Mouse (Mus musculus) NIH3T3 (cell line): ENCODE measurements around the gene Sez6.

Experiments
- DNase-seq: peaks from one replicate; pipeline ENCODE4 v3.0.0-alpha.2; 2012; ENCODE audit warnings: low read depth

Sez6 gene

DNA sequence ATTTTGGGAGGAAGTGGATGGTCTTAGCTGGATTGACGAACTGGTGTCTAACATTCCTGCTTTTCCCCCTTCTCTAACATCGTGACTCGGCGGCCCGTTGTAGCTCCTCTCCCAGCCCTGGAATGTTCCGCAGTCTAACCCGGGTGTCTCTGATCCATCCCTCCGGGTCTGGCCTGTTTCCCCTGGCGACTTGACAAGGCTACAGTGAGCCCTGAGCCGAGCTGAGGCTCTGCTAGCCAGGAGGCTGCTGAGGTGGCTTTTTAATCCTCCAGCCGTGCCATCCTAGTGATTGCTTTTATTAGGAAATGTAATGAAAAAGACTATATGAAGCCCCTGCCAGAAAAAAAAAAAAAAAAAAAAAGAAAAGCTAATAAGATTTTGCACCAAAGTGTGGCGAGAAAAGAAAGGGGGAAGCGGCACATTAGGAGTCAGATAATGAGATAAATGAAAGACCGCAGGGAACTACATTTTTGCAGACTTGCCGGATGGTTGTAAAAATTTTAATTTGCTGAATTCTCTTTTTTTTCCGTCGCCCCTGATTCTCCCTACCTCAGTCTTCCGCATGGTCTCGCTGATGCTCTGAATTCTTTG lies 24.4 kb upstream of the Sez6 start:
- peak; percentile 28 for DNase-seq

DNA sequence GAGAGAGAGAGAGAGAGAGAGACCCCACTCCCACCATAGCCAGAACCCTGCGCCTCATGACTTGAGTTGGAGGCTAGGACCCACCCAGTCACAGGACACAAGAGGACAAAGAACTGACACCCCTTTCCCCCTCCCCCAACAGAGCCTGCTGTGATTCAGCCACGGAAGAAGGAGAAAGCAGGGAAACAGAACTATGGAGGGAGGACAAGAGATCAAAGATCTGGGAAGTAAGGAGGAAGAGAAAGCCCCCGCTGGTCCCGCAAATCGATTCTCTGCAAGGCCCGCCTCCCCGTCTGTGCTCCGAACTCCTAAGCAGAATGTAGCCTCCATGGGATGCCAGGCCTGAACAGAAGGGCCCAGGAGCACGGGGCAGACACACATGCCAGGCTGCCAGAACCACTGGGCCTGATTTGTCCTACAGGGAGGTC lies 23.8 kb upstream of the Sez6 start:
- no peak for DNase-seq

DNA sequence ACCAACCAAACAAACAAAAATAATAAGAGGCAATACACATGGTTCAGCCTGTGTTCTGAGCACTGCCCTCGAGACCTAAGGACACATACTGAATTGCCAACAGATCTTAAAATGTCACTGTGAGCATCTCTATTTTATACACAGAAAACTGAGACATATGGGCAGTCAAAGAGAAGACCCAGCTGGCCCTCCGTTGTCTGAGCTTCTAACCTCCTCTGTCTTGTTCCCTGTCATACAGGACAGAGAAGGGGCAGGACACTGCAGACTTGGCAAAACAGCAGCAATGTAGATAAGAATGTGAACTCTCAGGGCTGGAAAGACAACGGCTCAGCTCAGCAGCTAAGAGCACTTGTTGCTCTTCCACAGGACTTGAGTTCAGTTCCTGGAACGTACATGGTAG lies 22.1 kb upstream of the Sez6 start:
- DNase-seq, result no peak

DNA sequence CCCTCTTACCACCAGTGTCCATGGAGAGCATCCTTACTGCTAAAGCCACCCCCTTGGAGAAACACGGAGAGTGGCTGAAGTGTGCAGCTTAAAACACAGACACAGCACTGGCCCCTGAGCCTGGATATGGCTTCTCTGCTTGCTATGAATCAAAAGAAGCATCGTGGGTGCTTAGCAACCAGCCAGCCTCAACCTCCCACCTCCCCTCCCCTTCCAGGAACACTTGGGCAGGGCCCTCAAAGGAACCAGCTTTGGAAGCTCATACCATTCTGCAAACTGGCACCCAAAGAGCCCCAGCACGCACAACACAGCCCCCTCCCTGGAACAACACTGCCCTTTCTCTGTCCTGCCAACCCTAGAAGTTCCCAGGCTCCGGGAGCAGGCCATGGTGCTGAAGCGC lies 21.2 kb upstream of the Sez6 start:
- peak; percentile 26 for DNase-seq

DNA sequence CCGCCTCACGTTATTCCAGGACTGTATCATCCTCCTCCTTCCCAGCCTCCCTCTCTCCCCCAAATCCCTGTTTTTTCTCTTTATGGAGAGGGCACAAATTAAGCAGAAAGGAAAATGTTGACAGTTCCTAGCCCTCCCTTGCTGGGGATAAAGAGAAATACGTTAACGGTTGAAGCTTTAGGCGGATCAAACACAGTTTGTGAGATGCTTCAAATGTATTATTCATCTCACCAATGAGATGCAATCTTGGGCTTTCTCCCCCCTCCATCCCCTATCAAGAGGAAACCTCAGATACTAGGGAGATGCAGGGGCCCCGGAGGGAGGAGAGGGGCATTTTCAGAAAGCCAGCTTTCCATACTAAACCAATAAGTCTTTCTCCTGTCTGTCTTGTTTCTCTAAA lies 20.8 kb upstream of the Sez6 start:
- DNase-seq, result no peak

DNA sequence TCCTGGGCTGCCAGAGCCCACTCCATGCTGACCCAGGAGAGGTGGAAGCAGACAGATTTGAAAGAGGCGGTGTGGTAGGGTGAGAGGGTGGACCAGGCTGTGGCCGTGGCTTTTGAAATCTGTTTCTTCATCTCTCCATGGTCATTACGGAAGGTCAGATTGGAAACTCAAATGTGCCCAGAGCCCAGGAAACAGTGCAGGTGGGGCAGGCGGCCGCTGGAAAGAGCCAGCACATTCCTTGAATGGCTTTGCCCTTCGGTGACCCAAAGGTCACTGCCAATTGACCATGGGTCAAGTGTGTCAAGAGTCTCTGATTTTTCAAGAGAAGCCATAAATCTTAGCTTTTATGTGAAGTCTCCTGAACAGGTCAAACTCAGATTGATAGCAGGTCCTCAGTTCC lies 17.1 kb upstream of the Sez6 start:
- DNase-seq, result no peak

DNA sequence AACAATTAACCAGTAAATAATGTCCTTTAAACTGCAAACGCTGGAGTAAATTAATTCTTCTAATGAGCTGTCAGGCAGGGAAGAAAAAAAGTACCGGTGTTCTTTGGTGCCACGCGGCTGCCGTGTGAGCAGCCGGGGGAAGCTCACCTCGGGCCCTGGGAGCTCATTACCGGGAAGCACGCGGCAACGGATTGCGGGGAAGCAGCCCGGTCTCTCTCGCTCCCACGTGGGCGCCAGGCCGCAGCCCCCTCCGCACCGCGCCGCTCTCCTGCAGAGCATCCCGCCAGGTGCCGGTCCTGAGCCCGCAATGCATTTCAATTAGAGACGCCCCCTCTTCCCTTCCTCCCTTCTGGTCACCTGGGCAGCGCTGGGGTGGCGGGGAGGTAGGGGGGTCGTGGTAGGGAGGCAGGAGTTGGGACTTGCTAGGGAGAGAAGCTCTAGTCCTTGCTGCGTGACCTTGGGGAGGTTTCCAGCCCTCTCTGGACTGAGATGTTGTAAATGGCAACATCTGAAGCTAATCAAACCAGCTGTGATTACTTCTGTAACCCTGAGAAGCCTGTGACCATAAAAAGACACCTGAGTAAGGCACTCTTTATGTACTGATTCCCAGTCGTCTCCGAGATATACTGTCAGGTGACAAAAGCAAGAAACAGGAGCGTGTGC lies 15.9 kb upstream of the Sez6 start:
- no peak for DNase-seq

DNA sequence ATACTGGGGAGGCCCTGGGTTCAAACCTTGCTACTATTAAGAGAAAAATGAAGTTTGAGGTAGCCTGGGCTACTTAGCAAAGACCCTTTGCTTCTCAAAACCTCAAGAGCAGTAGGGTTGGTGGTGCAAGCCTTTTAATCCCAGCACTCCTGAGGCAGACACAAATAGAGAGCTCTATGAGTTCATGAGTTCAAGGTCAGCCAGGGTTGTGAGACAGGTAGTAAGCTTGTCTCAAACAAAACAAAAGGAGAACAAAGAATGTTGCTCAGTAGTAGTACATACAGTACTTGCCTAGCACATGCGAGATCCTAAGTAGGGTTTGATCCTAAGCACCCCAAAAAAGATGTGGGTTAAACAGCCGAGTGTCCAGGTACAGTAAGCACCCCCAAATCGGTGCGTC lies 13.9 kb upstream of the Sez6 start:
- DNase-seq, result no peak

DNA sequence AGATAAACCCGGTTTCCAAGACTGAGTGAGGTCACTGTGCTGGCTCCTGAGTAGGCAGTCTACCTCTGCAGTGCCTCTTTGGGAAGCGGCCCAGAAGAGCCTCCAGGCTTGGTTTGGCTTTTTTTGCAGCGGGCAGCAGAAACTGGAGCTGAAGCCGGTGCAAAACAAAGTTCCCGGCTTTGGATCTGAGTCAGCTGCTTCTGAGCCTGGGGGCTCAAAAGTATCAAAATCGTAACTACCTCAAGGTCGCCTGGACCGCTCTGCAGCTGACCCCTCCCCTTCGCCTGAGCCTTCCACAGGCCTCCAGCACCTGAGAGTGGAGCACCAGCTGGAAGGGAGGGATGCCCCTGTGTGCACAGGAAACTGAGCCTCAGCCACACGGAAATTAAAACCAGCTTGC lies 13.4 kb upstream of the Sez6 start:
- DNase-seq, result peak; percentile 41

DNA sequence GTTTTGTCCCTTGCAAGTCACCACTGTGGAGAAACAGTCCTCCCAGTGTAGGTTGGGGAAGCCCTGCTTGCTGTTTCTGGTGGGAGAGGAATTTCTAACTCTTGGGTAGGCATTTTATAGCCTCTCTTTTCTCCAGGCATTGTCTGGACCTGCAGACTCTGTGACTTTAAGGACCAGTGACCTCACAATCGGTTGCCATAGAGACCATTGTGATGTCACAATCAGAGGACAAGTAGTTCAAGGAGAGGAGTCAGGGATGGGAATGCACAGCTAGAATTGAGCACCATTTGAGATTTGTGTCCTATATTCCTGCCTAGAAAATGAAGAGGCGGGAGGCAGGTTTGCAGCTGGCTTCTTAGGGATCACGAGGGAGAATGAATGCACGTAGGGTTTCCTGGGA lies 7.3 kb upstream of the Sez6 start:
- DNase-seq, result peak; percentile 5

DNA sequence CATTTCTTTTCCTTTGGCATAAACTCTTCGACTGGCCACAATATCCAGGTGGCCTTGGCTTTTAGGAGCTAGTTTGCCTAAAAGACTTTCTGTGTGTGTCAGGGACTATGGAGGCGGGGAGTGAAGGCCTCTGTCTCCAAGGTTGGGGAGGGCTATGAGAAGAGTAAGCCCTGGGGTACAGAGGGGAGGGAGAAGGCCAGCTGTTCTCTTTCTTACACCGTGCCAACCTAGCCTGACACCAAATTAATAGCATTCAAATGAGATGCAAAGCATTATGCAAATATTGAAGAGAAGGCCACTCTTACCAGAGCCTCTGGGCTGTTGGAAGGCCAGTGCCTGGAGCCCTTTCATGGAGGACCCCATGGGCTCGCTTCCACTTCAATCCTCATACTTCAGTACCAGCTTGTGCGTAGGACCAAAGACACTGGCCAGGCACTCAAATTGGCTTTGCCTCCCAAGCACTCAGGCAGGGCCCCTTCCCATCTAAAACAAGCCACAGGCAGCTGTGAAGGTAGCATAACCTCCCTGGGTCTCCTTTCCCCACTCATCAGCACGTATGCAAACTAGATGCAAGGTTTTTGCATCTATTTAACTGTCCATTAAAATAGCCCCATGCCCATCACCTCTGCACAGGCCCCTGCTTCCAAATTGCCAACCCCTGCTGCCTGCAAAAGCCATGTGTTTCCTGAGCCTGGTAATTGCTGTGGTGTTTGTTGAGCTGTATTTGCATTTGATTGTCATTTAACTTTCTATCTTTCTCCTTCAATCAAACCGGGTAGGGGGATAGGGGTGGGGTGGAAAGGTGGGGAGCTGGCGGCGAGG lies 4.6 kb upstream of the Sez6 start:
- DNase-seq, result no peak

DNA sequence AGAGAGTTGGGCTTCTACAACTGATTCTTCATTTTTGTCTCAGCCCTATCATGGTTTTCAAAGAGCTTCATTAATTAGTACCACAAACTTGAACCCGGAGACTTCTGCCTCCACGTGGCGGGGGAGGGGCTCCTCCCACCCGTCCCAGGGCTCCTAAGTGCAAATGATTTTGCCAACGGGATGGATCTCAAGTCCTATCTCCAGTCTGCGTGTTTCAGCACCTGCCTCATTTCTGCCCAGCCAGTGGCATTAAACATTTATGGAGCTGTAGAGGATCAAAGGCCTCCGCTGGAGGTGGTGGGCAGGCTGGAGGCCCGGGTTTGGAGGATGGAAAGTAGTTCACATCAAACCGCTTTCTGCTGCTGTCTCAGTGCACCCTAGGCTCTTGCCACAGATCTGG lies 3.9 kb upstream of the Sez6 start:
- DNase-seq, result no peak

DNA sequence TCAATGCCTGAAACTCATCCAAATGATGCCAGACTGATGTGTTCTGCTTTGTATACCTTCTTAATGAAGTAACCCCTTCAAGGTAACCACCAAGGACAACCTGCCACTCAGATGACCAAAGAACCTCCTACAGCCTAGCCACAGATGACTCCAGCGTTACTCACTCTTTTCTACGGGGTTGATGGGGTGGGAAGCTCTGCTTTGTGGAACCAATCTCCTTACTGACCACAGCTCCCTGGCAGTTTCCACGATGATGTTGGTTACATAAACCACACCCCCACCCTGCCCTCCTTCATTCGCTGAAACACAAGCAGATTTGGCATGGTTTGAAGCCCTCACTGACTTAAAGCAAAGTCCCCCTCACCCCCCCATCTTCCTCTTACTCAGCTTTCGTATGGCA lies 2.8 kb upstream of the Sez6 start:
- DNase-seq, result peak; percentile 74

DNA sequence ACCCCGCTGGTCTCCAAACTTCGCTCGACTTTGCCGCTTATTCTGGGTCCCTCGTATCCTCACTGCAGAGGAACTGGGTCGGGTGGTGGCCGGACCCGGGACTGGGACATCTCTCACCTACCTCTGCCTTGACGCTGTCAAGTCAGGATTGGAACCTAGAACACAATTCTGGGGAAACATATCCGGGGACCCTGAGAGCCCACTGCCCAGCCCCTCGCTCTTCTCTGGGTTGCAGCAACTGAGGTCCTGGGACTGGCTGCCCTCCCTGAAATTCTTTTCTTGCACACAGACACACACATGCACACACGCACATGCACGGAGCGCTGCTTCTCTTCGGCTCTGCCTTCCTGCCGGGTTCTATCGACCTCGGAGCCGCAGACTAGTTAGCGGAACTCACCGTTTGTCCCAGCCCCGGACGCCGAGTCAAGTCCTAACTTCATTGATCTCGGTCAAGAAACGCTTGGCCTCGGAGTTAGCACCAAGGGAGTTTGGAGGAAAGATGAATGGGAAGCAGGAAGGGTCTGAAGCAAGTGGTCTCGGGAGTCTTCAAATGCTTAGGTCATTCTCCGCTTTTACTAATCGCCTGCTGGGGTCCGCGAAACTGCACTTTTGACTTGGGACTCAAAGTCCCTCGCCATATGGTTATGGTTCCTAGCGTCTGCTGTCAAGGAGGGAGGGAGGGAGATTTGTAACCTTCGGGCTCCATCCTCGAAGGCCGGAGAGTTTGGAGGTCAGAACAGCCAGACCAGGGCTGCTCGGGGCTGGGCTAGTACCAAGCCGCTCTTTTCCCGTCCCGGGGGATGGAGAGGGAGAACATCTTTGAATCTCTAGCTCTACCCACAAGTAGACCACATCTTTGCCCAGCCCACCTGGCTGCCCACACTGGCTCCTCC lies 1.2 kb downstream of the Sez6 start:
- DNase-seq, result no peak

DNA sequence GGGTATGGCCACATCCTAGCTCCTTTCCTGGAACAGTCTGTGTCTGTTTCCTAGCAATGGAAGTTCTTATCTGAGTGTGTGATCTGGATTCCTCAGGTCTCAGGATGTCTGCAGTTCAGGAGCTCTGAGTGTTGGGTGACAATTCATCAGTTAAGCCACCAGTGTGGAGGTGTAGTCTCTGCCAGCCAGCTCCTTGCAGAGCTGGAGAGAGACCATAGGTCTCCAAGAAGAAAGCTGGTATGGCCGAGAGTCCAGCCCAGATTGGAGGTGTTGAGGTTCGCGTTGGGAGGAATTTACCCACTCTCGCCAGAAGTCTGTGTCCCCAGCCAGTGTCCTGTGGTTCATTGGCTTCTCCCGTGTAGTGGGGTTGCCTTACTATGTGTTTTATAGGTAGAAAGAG lies 2.0 kb downstream of the Sez6 start:
- no peak for DNase-seq

DNA sequence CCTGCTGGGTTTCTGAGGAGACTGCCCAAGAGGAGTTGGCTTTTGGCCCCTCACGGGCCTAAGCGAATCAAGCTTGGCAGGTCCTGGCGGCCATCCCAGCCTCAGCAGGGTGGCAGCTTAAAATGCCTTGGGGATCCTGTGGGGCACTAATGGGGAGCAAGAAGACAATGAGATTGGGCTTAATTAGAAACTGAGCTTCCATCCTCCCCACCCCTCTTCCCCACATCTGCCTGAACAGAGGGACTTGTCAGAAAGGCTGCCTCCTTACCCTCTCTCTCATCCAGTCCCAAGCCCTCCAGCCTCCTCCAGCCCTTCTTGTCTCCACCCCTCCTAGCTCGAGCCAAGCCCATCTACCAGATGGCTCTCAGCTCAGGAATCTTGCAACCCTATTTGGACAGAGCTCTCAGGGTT lies 3.5 kb downstream of the Sez6 start:
- DNase-seq, result peak; percentile 28

DNA sequence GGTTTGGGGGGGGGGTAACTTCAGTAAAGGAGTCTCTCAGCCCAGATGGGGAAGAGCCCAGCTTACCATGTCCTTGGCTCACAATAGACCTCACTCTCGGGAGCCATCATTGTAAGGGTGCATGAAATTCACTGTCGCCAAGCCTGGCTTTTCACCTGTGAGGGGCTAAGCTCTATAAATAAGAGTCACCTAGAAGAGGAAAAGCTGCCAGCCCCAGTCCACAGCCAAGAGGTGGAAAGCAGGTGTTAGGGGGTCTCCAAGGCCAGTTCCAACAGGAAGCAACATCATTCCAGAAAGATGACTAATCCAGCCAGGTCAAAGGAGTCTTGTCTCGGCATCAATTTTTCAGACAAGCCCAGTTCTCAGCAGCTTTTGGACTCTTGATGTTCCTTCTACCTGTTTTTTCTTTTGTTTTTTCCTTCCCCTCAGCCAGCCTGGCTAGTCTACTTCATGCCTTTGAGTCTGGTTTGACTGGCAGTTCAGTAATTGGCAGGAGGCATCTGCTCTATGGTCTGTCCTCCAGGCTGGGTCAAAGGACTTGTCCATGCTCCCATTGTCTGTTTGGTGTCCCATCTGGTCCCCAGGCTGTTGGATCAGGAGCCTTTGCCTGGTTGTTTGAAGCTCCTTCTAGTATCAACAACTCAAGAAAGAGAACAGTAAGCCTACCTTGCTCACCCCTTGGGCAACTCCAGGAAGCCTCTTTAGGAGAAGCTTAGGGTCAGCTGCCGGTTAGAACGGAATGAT lies 4.1 kb downstream of the Sez6 start:
- DNase-seq, result no peak

DNA sequence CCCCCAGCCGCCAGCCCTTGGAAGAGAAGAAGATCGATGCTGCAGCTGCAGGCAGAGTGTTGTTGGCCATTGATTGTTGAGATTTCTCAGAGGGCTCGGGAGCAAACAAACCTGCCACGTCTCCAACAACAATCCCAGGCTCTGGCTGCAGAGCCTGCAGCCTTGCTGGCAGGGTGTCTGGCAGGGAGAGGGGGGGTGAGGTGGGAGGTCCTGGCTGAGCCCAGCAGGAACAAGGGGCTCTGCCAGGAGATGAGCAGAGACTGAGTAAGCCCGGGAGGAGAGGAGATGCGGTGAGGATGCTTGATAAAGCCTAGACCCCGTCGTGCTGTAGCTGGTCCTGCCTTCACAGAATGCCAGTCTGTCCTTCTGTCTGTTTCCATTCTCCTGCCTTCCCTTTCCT lies 6.2 kb downstream of the Sez6 start:
- no peak for DNase-seq

DNA sequence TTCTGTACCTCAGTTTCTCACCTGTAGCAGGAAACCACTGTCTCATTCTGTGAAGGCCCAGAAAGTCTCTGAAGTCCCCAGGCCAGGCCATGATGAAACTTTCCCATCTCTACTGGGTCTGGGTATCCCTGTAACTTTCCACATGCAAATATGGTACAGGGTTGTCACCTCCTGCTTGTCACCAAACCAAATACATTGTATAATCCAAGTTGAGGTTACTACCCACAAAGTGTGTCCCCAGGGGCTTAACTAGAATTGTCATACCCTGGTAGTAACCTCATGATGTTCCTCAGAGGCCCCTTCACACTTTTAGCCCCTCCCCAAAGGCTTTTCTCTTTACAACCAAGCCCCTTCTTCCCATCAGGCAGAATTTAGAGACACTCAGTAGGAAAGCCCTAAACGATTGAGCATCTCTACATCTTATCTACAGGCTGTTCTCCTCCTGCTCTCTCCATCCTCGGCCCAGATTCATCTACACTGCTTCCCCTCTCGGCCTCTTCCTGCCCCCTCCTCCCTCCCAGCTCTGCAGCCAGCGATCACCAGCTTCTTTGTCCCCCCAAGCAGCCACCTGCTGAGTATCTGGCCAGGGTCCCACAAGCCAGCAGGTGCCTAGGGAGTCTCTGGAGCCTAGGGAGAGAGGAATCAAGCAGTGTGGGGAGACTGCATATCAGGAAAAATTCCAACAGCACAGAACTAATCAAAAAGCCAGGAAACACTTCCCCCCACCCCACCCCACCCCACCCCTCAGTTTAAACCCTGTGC lies 7.2 kb downstream of the Sez6 start:
- no peak for DNase-seq

DNA sequence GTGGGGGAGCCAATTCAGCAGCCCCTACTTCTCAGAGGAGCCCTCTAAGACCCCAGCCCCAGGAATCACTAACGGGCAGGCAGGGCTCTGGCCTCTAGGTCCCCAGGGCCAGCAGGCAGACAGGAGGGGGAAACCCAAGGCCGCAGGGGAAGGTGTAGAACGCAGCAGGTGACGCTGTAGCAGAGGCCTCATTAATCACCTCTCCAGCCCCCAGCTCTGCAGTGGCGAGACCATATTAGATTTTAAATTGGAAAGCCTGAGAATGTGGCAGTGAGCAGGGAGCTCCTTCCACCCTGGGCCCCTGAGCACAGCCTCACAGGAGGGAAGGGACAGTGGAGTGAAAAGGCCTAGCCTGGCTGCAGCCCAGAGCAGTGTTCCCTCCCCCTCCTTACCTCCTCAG lies 11.6 kb downstream of the Sez6 start:
- DNase-seq, result no peak

DNA sequence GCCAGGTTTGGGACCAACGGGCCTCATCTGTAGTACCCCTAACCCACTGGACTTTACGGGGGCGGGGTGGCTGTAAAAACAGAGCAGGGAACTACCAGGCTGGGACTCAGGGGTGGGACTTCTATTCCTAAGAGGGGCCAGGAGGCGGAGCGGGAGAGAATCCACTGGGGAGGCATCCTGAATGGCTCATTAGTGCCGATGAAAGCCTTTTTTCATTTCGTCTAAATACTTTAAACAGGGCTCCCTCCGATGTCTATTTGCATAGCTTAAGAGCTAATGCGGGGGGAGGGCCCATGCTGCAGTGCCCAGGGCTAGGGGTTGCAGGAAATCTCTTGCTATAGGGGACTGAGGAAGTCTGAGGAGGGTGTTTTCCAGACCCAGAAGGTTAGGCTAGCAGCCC lies 17.3 kb downstream of the Sez6 start:
- no peak for DNase-seq
